10 mouse cellular contexts compared by ENCODE assay signal in genomic region chr15:99127851-99128522, GRCm38 (mm10). TPM values are rescaled to one million over a fixed set of nuclear protein-coding genes. Genes with fewer than 3 reads are reported as not detected.
DNase-seq lines count a peak whose midpoint lies in the region; ATAC-seq and TF ChIP-seq lines count a peak whose summit lies in the region.
"Had no signal": no experiment of that assay in that cellular context is flagged by ENCODE, and none has a peak within 500 bp of the region (broad histone marks: within the 10 kb centered on the region; RNA-seq: fewer than 3 reads in every experiment).

No protein-coding gene starts in this region.

- TF ChIP-seq CTCF in hindbrain, postnatal 0 days (IDR thresholded peaks at IDR 0.05; ENCODE audit: low read depth), result no peak

- no peak overlapping the region for H3K9ac ChIP-seq in hindbrain, postnatal 0 days (replicated peaks; ENCODE audit: low read length)
- H3K9ac ChIP-seq in midbrain, embryonic 13.5 days (replicated peaks), result peak overlapping the region; percentile 83

- peak overlapping the region; percentile 89 for H3K4me3 ChIP-seq in heart, embryonic 10.5 days
- peak overlapping the region; percentile 94 for H3K4me3 ChIP-seq in embryonic facial prominence, embryonic 10.5 days
- peak overlapping the region; percentile 80 for H3K4me3 ChIP-seq in hindbrain, postnatal 0 days (ENCODE audit: low read length)
- peak overlapping the region; percentile 77 for H3K4me3 ChIP-seq in midbrain, embryonic 13.5 days (replicated peaks)

- no peaks in the 10 kb centered on the region for H3K9me3 ChIP-seq in heart, embryonic 10.5 days
- H3K9me3 ChIP-seq in embryonic facial prominence, embryonic 10.5 days, result no peaks in the 10 kb centered on the region
- no peaks in the 10 kb centered on the region for H3K9me3 ChIP-seq in hindbrain, postnatal 0 days (ENCODE audit: low read length)
- H3K9me3 ChIP-seq in midbrain, embryonic 13.5 days, result no peaks in the 10 kb centered on the region

- ATAC-seq in hindbrain, postnatal 0 days, result no peak
- ATAC-seq in midbrain, embryonic 13.5 days, result no peak

- peaks cover 18% of the 10 kb centered on the region for H3K36me3 ChIP-seq in heart, embryonic 10.5 days
- H3K36me3 ChIP-seq in embryonic facial prominence, embryonic 10.5 days (replicated peaks), result peaks cover 34% of the 10 kb centered on the region
- H3K36me3 ChIP-seq in hindbrain, postnatal 0 days (ENCODE audit: insufficient read depth, low read length), result no peaks in the 10 kb centered on the region
- 0 out of 2 replicates have a peak, but pooled peaks cover under 1% of the 10 kb centered on the region for H3K36me3 ChIP-seq in midbrain, embryonic 13.5 days

- peaks cover 27% of the 10 kb centered on the region for H3K4me1 ChIP-seq in heart, embryonic 10.5 days
- peaks cover 50% of the 10 kb centered on the region for H3K4me1 ChIP-seq in embryonic facial prominence, embryonic 10.5 days
- no peaks in the 10 kb centered on the region for H3K4me1 ChIP-seq in hindbrain, postnatal 0 days (ENCODE audit: insufficient read depth, low read length)
- H3K4me1 ChIP-seq in midbrain, embryonic 13.5 days (replicated peaks), result peaks cover 48% of the 10 kb centered on the region

- WGBS in heart, embryonic 10.5 days, result 61% methylated on average over 6 of the region's 6 CpGs
- WGBS in embryonic facial prominence, embryonic 10.5 days, result 74% methylated on average over 6 of the region's 6 CpGs
- 56% methylated on average over 6 of the region's 6 CpGs for WGBS in hindbrain, postnatal 0 days
- 63% methylated on average over 6 of the region's 6 CpGs for WGBS in midbrain, embryonic 13.5 days

- DNase-seq in heart, embryonic 10.5 days (ENCODE audit: low spot score), result no peak
- DNase-seq in heart, postnatal 4 days, result no peak
- DNase-seq in embryonic facial prominence, embryonic 10.5 days (ENCODE audit: low spot score), result no peak
- DNase-seq in hindbrain, postnatal 0 days (ENCODE audit: low spot score), result no peak
- no peak for DNase-seq in cerebellum, postnatal 10 days
- no peak for DNase-seq in left cerebral cortex, postnatal 36 days (ENCODE audit: low spot score in 2 of 2)
- DNase-seq in kidney, adult 18-20 months, result no peak
- DNase-seq: thymus, postnatal 14 days had no signal

- peak overlapping the region; percentile 63 for H3K4me2 ChIP-seq in hindbrain, postnatal 0 days (ENCODE audit: low read depth, low read length)
- peak overlapping the region; percentile 68 for H3K4me2 ChIP-seq in midbrain, embryonic 13.5 days (replicated peaks)

- no peaks in the 10 kb centered on the region for H3K27me3 ChIP-seq in heart, embryonic 10.5 days (ENCODE audit: insufficient read depth, poor library complexity, severe bottlenecking)
- H3K27me3 ChIP-seq in embryonic facial prominence, embryonic 10.5 days (replicated peaks; ENCODE audit: low read depth, poor library complexity, severe bottlenecking), result no peaks in the 10 kb centered on the region
- no peaks in the 10 kb centered on the region for H3K27me3 ChIP-seq in hindbrain, postnatal 0 days (ENCODE audit: insufficient read depth, low read length)
- no peaks in the 10 kb centered on the region for H3K27me3 ChIP-seq in midbrain, embryonic 13.5 days

- intact Hi-C loops in left cerebral cortex, postnatal 36 days (cut with DNase I), result no loop called here

- peak overlapping the region; percentile 52; the same call in 1 of the 2 replicates for H3K27ac ChIP-seq in heart, embryonic 10.5 days
- 0 out of 2 replicates have a peak overlapping the region, but pooled peaks have one; percentile 58 for H3K27ac ChIP-seq in embryonic facial prominence, embryonic 10.5 days (replicated peaks)
- H3K27ac ChIP-seq in hindbrain, postnatal 0 days, result no peak overlapping the region
- no peak overlapping the region for H3K27ac ChIP-seq in midbrain, embryonic 13.5 days

RNA-seq across cellular contexts. Expression of gene Spats2, which starts 2.3 kb away (rescaled TPM):
- 42.1 and 58.5 TPM in 2 replicates for polyA plus RNA-seq in heart, embryonic 10.5 days (2016; fragmentation: Nextera tagmentation; extraction: Ambion mirVana)
- 10 to 100 TPM; 24.8 to 28.3 TPM for total RNA-seq in heart, postnatal 4 days (2021)
- polyA plus RNA-seq in embryonic facial prominence, embryonic 10.5 days (2016; fragmentation: Nextera tagmentation; extraction: Ambion mirVana), result 60.1 and 62.1 TPM in 2 replicates
- total RNA-seq in hindbrain, postnatal 0 days (2014; rRNA removed), result 23.6 and 25.8 TPM in 2 replicates
- polyA plus RNA-seq in hindbrain, postnatal 0 days (2015; fragmentation: Nextera tagmentation; extraction: Ambion mirVana), result 23.4 and 23.6 TPM in 2 replicates
- 40.6 and 45.7 TPM in 2 replicates for polyA plus RNA-seq in midbrain, embryonic 13.5 days (2015; fragmentation: Nextera tagmentation; extraction: Ambion mirVana)
- total RNA-seq in left cerebral cortex, postnatal 36 days (2021), result 10 to 100 TPM; 35.2 to 37.5 TPM

RNA-seq across cellular contexts. Expression of gene Dnajc22, which starts 35.0 kb away (rescaled TPM):
- 2.7 and 7.5 TPM in 2 replicates for polyA plus RNA-seq in heart, embryonic 10.5 days (2016; fragmentation: Nextera tagmentation; extraction: Ambion mirVana)
- 1 to 10 TPM in 1 of 2 experiments, under 1 TPM in 1; 0.79 to 1.2 TPM for total RNA-seq in heart, postnatal 4 days (2021)
- polyA plus RNA-seq in embryonic facial prominence, embryonic 10.5 days (2016; fragmentation: Nextera tagmentation; extraction: Ambion mirVana), result 1.1 and 1.6 TPM in 2 replicates
- 0.68 and 0.99 TPM in 2 replicates for total RNA-seq in hindbrain, postnatal 0 days (2014; rRNA removed)
- 0.45 and 0.48 TPM in 2 replicates for polyA plus RNA-seq in hindbrain, postnatal 0 days (2015; fragmentation: Nextera tagmentation; extraction: Ambion mirVana)
- 1.7 and 1.8 TPM in 2 replicates for polyA plus RNA-seq in midbrain, embryonic 13.5 days (2015; fragmentation: Nextera tagmentation; extraction: Ambion mirVana)
- under 1 TPM; 0.25 to 0.27 TPM for total RNA-seq in left cerebral cortex, postnatal 36 days (2021)

RNA-seq across cellular contexts. Expression of gene C1ql4, which starts 40.4 kb away (rescaled TPM):
- 0.12 and 0.20 TPM in 2 replicates for polyA plus RNA-seq in heart, embryonic 10.5 days (2016; fragmentation: Nextera tagmentation; extraction: Ambion mirVana)
- total RNA-seq in heart, postnatal 4 days (2021), result under 1 TPM in 1 of 2 experiments, not detected in 1; 0.19 TPM
- 0.36 and 0.52 TPM in 2 replicates for polyA plus RNA-seq in embryonic facial prominence, embryonic 10.5 days (2016; fragmentation: Nextera tagmentation; extraction: Ambion mirVana)
- total RNA-seq in hindbrain, postnatal 0 days (2014; rRNA removed), result 8.6 and 11.9 TPM in 2 replicates
- polyA plus RNA-seq in hindbrain, postnatal 0 days (2015; fragmentation: Nextera tagmentation; extraction: Ambion mirVana), result 4.3 and 5.7 TPM in 2 replicates
- polyA plus RNA-seq in midbrain, embryonic 13.5 days (2015; fragmentation: Nextera tagmentation; extraction: Ambion mirVana), result 10.1 and 13.7 TPM in 2 replicates
- not detected for total RNA-seq in left cerebral cortex, postnatal 36 days (2021)
- polyA plus RNA-seq: cortical plate, adult 2 months had no signal

RNA-seq across cellular contexts. Expression of gene Troap, which starts 53.6 kb away (rescaled TPM):
- polyA plus RNA-seq in heart, embryonic 10.5 days (2016; fragmentation: Nextera tagmentation; extraction: Ambion mirVana), result 35.7 TPM in 2 replicates
- 10 to 100 TPM; 17.8 to 18.7 TPM for total RNA-seq in heart, postnatal 4 days (2021)
- polyA plus RNA-seq in embryonic facial prominence, embryonic 10.5 days (2016; fragmentation: Nextera tagmentation; extraction: Ambion mirVana), result 49.8 and 53.1 TPM in 2 replicates
- total RNA-seq in hindbrain, postnatal 0 days (2014; rRNA removed), result 4.3 and 10.5 TPM in 2 replicates
- 4.5 and 6.4 TPM in 2 replicates for polyA plus RNA-seq in hindbrain, postnatal 0 days (2015; fragmentation: Nextera tagmentation; extraction: Ambion mirVana)
- polyA plus RNA-seq in midbrain, embryonic 13.5 days (2015; fragmentation: Nextera tagmentation; extraction: Ambion mirVana), result 13.3 and 14.6 TPM in 2 replicates
- under 1 TPM in 1 of 2 experiments, not detected in 1; 0.32 TPM for total RNA-seq in left cerebral cortex, postnatal 36 days (2021)

Comparison
In these comparisons a context has a peak if more than half of its experiments do, and no peak if none do; other contexts are left out.
1. H3K27ac ChIP-seq: peak in heart, embryonic 10.5 days (single experiment) and embryonic facial prominence, embryonic 10.5 days (single experiment); none in hindbrain, postnatal 0 days (single experiment) and midbrain, embryonic 13.5 days (single experiment).
2. Peak in every context shown above with its lines, with median percentiles within 50 percentile points of each other: H3K4me3 ChIP-seq.